Mouse (Mus musculus): Measurements from ENCODE around the gene Rnf43.

Rnf43 gene

DNA sequence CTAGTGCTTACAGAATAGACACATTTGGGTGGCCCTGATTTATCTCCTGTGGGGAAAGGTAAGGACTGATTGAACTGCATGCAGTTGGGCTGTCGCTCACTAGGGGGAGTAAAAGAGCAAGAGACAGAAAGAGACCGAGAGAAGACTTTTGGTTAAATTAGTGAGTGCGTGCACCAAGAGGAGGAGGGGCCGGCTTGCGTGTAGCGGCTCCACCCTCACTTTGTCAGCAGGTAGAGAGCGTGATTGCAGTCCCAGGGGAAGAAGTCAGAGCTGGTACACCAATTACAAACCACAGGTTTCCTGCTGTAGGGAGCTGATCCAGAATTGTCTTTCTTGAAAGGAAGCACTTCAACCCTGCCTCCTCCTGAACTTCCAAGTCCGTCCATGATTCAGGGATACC lies at the start of gene Rnf43:
Gene Rnf43, plus strand, starts transcription at position 316 of the 400 bp plus-strand sequence.
- DNase-seq (ENCODE audit: low spot score in 2 of 2): peak; percentile 90 to 93

DNA sequence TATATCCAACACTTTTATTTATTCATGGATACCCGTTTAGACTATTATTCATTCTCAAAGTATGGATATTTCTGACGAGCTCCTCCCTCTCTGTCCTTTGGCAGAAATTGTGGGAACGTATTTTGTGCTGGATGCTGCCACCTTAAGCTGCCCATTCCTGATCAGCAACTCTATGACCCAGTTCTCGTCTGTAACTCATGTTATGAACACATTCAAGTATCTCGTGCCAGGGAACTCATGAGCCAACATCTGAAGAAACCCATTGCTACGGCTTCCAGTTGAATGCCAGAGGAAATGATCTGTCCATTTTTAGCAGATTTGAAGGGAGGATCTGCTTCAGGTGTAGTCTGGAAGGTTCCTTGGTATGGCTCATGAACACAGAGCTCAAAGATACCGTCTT lies 48.5 kb upstream of the Rnf43 start:
- DNase-seq (ENCODE audit: low spot score in 2 of 2): no peak

DNA sequence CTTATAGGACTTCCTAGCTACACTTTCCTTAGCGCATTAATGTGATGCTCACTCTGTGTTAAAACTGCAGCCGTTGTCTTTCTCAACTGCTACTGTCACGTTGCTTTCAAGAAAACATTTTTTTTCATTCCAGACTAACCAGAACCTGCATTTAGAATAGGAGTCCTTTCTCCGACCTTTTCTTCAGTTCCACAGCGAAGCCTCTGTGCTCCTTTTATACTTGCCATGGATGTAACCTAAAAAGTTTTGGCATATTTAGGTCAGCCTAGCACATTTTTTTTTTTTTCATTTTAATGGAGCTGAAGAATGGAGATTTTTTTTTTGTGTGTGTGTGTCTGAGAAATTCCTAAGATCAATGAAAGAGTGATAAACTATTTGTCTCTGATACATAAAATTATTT lies 47.0 kb upstream of the Rnf43 start:
- DNase-seq (ENCODE audit: low spot score in 2 of 2): no peak

DNA sequence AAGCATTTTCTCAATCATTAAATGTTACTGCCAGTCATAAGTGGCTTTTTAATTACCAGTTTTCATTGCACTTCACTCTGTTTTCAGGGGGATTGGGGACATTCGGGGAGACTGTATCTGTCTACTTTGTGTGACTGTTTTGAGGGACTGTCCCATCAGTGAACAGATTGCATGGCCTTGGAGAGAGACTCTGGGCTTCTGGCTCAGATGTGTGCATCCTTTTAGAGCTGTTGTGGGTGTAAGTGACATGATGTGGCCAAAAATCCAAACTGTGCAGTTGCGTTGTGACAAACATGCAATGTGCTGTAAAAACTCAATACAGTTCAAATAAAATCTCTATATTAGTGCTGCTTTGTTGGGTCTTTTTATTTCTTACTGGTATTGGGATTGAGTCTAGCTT lies 46.6 kb upstream of the Rnf43 start:
- no peak for DNase-seq (ENCODE audit: low spot score in 2 of 2)

DNA sequence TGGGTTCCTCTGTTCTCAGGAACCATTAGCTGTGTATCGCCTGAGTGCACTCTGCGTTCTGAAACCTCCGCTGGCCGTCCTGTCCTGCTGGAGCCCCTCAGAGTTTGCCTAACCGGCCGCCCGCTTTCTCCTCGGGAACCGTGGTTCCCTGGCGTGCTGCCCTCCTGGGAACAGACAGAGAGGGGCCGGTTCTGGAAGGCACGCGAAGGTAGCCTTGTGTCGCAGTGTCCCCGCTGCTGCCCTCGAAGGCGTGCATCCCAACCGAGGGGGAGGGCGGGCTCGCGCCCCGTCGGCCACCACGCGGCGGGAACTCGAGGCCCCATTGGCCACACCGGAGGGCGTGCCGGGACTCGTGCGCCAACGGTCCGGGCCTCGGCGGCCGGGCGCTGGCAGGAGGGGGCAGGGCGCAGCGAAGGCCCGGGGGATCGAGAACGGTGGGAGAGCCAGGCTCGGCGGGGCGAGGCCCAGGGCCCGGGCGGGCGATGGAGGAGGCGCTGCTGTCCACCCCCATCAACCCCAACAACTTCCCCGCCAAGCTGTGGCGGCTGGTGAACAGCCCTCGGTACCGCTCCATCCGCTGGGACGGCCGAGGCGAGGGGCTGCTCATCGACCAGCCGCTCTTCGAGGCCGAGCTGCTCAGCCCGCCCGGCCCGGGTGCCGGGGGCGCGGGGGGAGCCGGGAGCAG lies 45.6 kb upstream of the Rnf43 start, which contains the start of gene Hsf5:
Gene Hsf5, plus strand, starts transcription at position 375 of the 685 bp plus-strand sequence.
- DNase-seq (ENCODE audit: low spot score in 2 of 2): no peak

DNA sequence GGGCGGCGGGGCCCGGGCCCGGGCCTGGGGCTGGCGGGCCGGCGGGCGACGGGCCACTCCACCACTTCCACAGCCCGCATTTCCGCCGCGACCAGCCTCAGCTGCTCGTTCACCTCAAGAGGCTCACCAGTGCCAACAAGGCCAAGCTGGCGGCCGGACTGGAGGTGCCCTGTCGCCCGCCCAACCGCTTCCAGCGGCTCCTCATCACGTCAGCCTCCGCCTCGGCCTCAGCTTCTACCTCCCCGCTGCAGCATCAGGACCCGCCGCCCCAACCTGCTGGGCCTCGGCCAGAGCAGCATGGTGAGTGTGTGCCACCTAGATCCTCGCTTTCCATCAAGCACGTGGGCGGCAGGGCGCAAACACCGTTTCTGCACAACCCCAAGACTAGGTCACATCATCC lies 44.9 kb upstream of the Rnf43 start:
- no peak for DNase-seq (ENCODE audit: low spot score in 2 of 2)

DNA sequence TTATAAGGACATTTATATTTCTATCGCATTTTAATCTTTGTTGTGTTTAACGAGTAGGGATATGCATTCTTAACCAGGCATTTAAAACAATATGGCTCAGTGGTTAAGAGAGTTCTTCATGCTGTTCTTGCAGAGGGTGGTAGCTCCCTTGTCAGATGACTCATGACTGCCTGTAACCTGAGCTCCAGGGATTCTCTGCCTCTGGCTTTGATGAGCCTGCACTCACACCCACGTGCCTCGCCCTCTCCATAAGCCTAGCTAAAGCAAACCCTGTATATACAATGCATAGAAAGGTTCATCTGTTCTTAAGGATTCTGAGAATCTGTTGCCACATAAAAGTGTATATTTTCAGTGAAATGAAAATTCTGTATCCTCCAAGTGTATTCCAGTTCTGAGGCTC lies 39.4 kb upstream of the Rnf43 start:
- DNase-seq (ENCODE audit: low spot score in 2 of 2): no peak

DNA sequence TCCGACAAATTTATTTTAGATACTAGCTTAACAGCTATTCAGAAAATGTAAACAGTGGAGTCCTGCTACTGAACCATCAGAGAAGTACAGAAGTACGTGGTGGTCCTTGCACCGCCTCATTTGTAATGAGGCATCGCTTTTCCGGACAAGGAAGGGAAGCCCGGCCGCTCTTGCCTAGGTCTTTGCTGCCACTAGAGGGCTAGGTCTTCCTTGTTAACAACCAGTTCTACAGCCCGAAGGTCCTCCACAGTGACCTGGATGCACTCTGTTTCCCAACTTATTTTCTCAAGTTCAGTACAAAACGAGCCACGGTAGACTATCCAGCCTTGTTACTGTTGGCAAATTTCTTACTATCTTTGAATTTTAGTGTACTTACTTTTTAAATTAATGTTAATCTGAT lies 32.7 kb upstream of the Rnf43 start:
- no peak for DNase-seq (ENCODE audit: low spot score in 2 of 2)

DNA sequence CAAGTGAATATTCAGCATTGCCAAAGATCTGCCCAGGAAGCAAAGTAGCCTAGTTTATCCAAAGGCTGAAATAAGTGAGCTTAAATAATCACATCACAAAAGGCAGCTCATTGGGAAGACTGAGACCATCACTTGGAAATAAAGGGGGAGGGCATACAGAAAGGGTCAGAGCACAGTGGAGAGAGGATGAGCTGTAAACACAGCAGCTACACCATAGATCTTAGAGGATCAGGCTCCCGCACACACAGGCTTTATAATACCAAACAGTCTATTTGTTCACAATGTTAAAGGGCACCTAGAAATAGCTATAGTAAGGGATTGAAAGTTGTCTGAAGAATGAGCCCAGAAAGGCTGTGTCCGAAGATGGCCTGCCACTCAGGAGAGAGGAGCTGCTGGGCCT lies 23.7 kb upstream of the Rnf43 start:
- no peak for DNase-seq (ENCODE audit: low spot score in 2 of 2)

DNA sequence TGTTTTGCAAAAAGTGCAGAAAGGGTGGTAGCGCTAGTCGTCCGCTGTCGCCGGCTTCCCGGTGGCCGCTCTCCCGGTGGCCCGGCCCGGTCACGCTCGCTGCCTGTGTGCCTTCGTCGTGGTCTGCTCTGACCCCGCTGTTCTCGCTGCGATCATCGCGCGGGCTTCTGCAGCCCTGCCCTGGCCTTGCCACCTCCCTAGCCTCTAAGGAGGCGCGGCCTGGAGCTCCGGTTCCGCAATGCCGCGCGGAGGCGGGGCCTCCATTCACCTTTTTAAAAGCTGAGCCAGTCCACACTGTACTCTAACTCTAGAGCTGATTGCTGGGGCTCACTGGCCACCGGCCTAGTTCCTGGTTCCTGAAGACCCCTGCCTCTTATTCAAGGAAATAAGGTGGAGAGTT lies 23.3 kb upstream of the Rnf43 start:
- no peak for DNase-seq (ENCODE audit: low spot score in 2 of 2)

DNA sequence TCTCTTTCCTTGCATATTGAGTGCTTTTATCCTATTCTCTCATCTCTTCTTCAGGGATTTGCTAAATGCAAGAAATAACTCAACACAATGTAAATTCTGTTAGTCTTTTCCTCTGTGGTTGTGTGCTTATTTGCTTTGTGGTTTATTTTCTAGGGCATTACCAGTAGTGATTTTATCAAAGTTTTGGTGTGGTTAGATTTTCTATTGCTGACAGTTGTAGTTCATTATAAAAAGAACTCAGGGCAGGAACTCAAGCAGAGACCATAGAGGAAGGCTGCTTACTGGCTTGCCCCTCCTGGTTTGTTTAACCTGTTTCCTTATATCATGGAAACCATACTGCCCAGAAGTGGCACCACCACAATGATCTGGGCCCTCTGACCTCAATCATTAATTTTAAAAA lies 19.7 kb upstream of the Rnf43 start:
- no peak for DNase-seq (ENCODE audit: low spot score in 2 of 2)

DNA sequence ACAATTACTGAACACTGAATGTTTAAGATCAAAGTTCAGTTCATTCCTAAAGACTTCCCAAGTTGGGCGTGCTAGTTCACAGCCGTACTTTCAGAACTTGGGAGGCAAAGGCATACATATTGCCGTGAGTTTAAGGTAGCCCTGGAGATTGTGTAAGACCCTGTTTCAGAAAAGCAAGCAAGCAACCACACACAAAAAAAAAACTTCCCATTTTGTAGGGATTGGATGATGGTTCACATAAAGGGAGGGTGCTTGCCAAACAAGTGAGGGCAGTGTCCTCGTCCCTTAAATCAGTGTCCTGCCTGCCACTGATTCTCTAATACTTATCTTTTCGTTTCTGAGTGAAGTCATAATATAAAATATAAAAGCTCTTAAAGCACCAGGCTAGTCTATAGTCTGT lies 7.8 kb upstream of the Rnf43 start:
- no peak for DNase-seq (ENCODE audit: low spot score in 2 of 2)

DNA sequence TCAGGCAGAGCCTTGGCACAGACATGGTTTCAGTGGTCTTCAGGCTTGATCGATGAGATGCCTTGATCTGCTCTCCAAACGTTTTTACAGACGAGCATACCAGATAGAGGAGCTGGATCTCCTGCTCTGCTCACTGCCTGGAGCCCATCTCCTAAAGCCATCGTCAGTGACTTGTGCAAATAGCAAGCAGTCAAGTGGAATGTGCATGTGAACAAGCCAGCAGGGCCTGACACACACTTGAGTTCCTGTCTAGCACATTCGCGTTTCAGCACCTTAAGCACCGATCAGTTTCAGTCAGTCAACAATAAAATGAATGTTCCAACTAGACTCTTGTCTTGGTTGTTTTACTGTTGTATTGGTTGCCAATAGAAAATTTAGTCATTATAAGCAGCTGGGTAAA lies 3.3 kb upstream of the Rnf43 start:
- no peak for DNase-seq (ENCODE audit: low spot score in 2 of 2)

DNA sequence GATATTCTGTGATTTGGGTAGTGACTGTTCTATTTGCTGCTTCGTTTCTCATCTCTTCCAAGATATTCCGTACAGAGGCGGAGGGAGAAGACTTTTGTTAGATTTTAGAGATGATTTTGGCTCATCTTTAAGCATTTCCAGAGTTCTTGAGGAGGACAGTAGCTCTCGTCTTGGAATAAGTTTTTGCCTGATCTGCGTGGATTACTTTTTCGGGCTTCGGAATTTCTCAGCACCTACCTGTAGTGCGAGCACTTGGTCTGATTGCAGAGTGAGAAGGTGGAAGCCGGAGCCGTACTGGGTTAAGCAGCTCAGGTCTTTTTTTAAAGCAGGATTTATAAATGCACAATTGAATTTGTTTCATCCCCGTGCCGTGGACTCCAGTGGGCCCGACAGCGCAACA lies 300 bp downstream of the Rnf43 start:
- no peak for DNase-seq (ENCODE audit: low spot score in 2 of 2)

DNA sequence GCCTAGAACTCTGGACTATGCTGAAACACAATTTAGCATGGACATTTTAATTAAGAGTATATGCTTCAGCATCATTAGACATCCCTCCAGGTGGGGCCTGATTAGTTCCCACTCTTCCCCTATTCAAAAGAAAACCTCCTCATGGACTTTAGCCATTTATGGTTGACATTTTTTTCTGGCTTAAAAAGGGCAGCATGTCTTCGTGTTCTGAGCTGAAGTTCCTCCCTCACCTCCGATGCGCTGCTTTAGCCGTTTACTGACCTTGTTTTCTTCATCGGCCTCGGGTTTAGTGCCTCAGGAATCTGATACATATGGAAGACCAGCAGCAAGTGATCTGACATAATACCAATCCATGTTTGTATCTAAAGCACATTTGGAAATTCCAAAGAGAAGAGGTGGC lies 1.4 kb downstream of the Rnf43 start:
- no peak for DNase-seq (ENCODE audit: low spot score in 2 of 2)

DNA sequence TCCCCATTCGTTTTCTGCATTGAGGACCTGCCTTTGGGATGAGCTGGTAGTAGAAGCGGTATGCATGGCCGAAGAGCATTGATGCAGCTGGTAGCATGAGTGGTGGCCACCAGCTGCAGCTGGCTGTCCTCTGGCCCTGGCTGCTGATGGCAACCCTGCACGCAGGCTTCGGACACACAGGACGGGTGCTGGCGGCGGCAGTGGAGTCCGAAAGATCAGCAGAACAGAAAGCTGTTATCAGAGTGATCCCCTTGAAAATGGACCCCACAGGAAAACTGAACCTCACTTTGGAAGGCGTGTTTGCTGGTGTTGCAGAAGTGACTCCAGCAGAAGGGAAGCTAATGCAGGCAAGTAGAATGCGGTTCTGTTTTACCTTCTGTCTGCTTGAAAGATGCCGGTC lies 2.0 kb downstream of the Rnf43 start:
- no peak for DNase-seq (ENCODE audit: low spot score in 2 of 2)

DNA sequence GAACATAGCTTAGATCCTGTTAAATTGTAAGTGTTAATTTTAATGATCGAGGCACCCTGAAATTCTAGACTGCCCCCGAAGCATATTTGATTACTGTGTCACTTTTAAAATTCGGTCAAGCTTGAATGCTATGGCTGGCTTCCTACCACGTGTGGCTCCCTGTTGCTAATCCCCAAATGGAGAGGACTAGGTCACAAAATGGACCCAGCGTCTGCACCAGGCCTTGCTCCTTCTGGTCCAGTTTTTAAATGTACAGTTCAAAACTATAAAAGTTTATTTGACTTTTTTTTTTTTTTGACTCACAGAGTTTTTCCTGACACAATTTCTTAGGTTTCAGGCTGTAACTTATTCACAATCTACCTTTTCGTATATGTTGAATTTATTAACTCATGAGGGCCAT lies 2.7 kb downstream of the Rnf43 start:
- no peak for DNase-seq (ENCODE audit: low spot score in 2 of 2)

DNA sequence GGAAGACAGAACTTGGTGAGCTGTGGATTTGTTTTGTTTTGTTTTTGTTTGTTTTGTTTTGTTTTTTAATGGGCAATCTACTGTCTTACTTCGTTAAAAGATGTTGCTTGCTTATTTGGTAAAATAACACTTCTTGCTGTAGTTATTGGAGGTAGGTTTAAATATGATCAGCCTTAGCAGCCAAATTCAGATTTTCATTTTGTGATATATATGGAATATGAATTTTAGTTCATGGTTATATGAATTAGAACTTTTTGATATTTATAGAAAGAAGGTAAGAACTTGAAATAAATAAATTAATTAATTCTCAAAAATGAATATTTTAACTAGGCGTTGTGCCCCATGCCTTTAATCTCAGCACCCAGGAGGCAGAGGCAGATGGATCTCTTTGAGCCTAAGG lies 3.1 kb downstream of the Rnf43 start:
- no peak for DNase-seq (ENCODE audit: low spot score in 2 of 2)

DNA sequence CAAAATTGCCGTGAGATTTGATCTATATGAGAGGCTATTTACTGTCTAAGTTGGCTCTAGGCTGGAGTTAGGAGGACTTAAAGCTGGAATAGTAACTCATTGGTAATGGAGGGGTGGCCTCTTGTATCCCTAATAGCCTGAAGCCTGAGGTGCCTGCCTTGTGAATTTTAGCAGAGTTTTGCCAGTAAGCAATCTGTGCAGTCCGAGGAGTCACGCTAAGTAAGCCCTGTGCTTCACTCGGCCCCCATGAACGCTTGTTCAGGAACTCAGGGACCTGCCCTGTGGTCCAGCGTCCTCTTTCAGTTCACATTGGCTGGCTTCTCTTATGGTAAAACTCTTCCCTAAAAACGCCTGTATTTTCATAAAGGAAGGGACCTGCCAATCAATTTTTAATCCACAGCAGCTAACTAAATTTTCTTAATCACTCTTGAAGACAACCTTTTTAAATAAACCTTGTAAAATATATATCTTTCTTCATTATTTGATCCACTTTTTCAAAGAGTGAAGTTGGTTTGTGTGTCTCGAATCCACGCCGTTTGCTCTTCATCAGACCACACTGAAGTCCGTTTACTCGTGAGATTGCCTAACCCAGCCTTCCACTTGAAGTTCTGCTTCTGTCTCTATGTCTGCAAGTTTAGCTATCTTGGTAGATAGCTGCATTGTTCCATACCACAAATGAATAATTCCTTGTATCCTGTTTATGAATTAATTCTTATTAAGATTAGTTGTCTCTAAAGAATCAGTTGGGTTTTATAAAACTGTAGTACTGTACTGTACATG lies 3.9 kb downstream of the Rnf43 start:
- no peak for DNase-seq (ENCODE audit: low spot score in 2 of 2)

DNA sequence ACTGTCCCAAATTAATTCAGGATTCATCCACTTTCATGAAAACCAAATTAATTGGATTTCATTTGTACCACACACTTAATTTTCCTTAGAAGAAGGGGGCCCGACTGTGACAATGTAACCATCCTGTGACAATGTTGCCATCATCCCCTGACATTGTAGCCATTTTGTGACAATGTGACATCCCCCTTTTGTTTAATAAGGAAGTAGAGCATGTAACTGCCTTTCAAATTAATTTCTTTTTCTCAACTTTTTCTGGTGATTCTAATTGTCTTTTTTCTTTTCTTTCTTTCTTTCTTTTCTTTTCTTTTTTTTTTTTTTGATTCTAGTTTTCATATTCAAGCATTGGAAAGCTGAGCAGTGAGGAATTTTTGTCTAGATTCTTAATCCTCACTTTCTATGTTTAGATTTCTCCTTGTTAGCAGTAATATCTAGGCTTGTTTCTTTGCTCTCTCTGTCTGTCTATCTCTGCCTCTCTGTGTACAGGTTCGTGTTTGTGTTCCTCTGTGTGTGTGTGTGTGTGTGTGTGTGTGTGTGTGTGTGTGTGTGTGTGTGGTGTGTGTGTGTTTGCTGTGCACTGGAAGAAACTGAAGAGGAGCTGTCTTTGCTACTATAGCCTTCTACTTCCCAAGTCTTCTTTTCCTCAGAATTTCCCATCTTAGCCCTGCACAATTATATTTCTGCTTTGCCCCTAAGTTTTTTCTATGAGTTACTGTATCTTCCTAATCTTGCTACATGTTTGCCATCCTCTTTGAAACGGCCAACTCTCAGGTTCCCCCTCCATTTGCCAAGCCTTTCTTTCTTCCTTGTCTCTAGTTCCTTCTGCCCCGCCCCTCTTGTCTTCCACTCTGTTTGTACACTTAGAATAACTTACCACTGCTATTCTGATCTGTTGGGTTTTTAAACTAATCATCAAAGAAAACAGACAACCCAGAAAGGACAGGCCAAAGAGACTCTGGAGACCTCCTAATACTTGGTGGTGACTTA lies 4.9 kb downstream of the Rnf43 start:
- no peak for DNase-seq (ENCODE audit: low spot score in 2 of 2)

DNA sequence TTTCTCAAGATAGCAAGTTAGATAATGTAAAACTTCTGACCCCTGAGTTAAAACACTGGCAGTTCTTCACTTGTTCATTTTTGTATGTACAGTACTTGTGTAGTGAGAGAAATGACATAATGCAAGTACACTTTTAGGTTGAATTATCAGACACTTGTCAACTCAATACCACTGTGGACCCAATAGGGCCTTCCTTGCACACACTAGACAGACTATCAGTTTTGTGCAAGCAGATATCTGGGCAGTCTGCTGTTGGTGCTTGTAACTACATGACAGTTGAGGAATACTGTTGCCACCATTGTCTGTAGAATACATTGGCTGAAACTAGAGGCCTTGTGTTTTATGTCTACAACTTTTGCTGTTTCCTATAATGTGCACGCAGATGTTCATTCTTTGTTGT lies 10.8 kb downstream of the Rnf43 start:
- DNase-seq (ENCODE audit: low spot score in 2 of 2): no peak

DNA sequence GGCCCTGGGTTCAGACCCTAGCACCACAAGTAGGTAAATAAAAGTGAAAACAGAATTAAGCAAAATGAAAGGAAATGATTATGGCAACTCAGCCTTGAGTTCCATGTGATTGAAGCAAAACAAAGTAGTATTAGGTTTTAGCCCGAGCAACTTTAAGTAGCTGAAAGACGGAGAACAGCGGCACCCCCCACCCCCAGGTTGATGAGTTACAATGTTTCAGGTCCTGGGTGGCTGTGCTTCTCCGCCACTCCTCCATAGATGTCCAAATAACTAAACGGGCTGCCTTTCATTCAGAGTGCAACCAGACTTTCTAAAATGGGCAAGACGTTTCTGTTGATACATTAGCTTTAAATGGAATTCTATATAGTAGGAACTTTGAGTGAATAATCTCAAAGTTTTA lies 13.1 kb downstream of the Rnf43 start:
- no peak for DNase-seq (ENCODE audit: low spot score in 2 of 2)

All from right cerebral cortex, adult 2 months (tissue).